ENCODE assay signal across 10 mouse cellular contexts in the genomic region with DNA sequence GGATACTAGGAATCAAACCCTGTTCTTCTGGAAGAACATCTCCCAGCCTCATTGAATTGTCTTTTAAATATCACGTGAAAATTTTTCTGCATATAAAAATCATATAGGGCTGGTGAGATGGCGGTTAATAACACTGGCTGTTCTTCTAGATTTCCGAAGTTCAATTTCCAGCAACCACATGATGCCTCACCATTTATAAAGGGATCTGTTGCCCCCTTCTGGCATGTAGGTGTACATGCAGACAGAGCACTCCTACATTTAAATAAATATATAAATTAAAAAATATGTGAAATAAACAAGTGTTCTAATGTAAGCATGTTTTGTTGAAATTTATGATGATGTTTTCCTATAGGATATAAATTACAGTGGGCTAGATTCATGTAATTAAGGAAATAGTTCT.
DNase-seq lines count a peak whose midpoint lies in the region; ATAC-seq lines count a peak whose summit lies in the region.
"Had no signal": no experiment of that assay in that cellular context is flagged by ENCODE, and none has a peak within 500 bp of the region (broad histone marks: within the 10 kb centered on the region; RNA-seq: fewer than 3 reads in every experiment).

No protein-coding gene starts in this region.

- no peak overlapping the region for H3K27ac ChIP-seq in midbrain, embryonic 14.5 days (replicated peaks; ENCODE audit: low read depth, low read length)
- no peak overlapping the region for H3K27ac ChIP-seq in midbrain, embryonic 16.5 days (ENCODE audit: low read length)
- H3K27ac ChIP-seq: neural tube, embryonic 12.5 days had no signal

- ATAC-seq in midbrain, embryonic 14.5 days (ENCODE audit: low FRiP score, low TSS enrichment) = no peak; the same call in 1 of the 2 replicates
- no peak for ATAC-seq in midbrain, embryonic 16.5 days

- no peaks in the 10 kb centered on the region for H3K27me3 ChIP-seq in midbrain, embryonic 14.5 days (ENCODE audit: control insufficient read depth, insufficient read depth, low read length)
- H3K27me3 ChIP-seq in midbrain, embryonic 16.5 days (ENCODE audit: control insufficient read depth, insufficient read depth, low read depth, low read length) = no peaks in the 10 kb centered on the region
- H3K27me3 ChIP-seq: neural tube, embryonic 12.5 days had no signal

- no peak overlapping the region for H3K9ac ChIP-seq in midbrain, embryonic 14.5 days (replicated peaks; ENCODE audit: low read length)
- H3K9ac ChIP-seq in midbrain, embryonic 16.5 days (ENCODE audit: low read depth, low read length) = no peak overlapping the region
- H3K9ac ChIP-seq: neural tube, embryonic 12.5 days had no signal

- peak; percentile 31 for DNase-seq in gastrocnemius, adult 18-20 months (ENCODE audit: low spot score)
- DNase-seq in gastrocnemius, postnatal 4 days (ENCODE audit: low spot score in 2 of 2) = no peak
- peak; percentile 69 for DNase-seq in midbrain, embryonic 14.5 days
- DNase-seq in embryo, embryonic 11.5 days (ENCODE audit: low read depth, low spot score) = peak; percentile 17
- peak; percentile 34 for DNase-seq in skeletal muscle tissue, adult 2 months (ENCODE audit: low read depth, low spot score)
- DNase-seq in urinary bladder, postnatal 36 days (ENCODE audit: low spot score in 2 of 2) = no peak
- no peak for DNase-seq in right cerebral cortex, postnatal 25 days
- DNase-seq: kidney, adult 11 months had no signal

- H3K9me3 ChIP-seq in midbrain, embryonic 14.5 days (ENCODE audit: control insufficient read depth, low read length) = no peaks in the 10 kb centered on the region
- no peaks in the 10 kb centered on the region for H3K9me3 ChIP-seq in midbrain, embryonic 16.5 days (replicated peaks; ENCODE audit: control insufficient read depth, low read length, poor library complexity, severe bottlenecking)
- H3K9me3 ChIP-seq: neural tube, embryonic 12.5 days had no signal

- no peaks in the 10 kb centered on the region for H3K4me1 ChIP-seq in midbrain, embryonic 14.5 days (ENCODE audit: control insufficient read depth, insufficient read depth, low read length)
- no peaks in the 10 kb centered on the region for H3K4me1 ChIP-seq in midbrain, embryonic 16.5 days (ENCODE audit: control insufficient read depth, insufficient read depth, low read length)
- H3K4me1 ChIP-seq: neural tube, embryonic 12.5 days had no signal

- H3K4me3 ChIP-seq in midbrain, embryonic 14.5 days (replicated peaks; ENCODE audit: low read depth, low read length) = no peak overlapping the region
- H3K4me3 ChIP-seq in midbrain, embryonic 16.5 days (ENCODE audit: low read depth, low read length) = no peak overlapping the region
- H3K4me3 ChIP-seq: neural tube, embryonic 12.5 days had no signal

- no peak overlapping the region for H3K4me2 ChIP-seq in midbrain, embryonic 14.5 days (ENCODE audit: low read length)
- no peak overlapping the region for H3K4me2 ChIP-seq in midbrain, embryonic 16.5 days (ENCODE audit: low read length)
- H3K4me2 ChIP-seq: neural tube, embryonic 12.5 days had no signal

- peaks cover 20% of the 10 kb centered on the region for H3K36me3 ChIP-seq in midbrain, embryonic 14.5 days (ENCODE audit: control insufficient read depth, insufficient read depth, low read length)
- H3K36me3 ChIP-seq in midbrain, embryonic 16.5 days (ENCODE audit: control insufficient read depth, insufficient read depth, low read length) = peaks cover 10% of the 10 kb centered on the region

- 39% methylated on average over 3 of the region's 3 CpGs for WGBS in midbrain, embryonic 14.5 days
- 29% methylated on average over 3 of the region's 3 CpGs for WGBS in midbrain, embryonic 16.5 days

Comparison
In these comparisons a context has a peak if more than half of its experiments do, and no peak if none do; other contexts are left out.
1. DNase-seq: peak in gastrocnemius, adult 18-20 months (single experiment), midbrain, embryonic 14.5 days (single experiment), embryo, embryonic 11.5 days (single experiment) and skeletal muscle tissue, adult 2 months (single experiment); none in gastrocnemius, postnatal 4 days (0 of 2), urinary bladder, postnatal 36 days (0 of 2) and right cerebral cortex, postnatal 25 days (single experiment).